Mouse (Mus musculus) T-helper 2 cell (primary cell): ENCODE data around the gene Hyls1.

ENCODE experiments used
- in situ Hi-C: fragments of 300-600 bp; cut with MboI, MseI; formaldehyde crosslinking; loops from one replicate; pipeline ENCODE4 v1.15.1; 2025; ENCODE audit warnings: high pct_unique_total_duplicates

Gene Hyls1

GRCm38 (mm10) chr9:35544666-35545065 lies 25.5 kb downstream of the Hyls1 start:
- in situ Hi-C loops = no loop called here

GRCm38 (mm10) chr9:35543099-35543860 lies 26.9 kb downstream of the Hyls1 start:
- in situ Hi-C loops = no loop called here

GRCm38 (mm10) chr9:35541941-35542340 lies 28.3 kb downstream of the Hyls1 start:
- in situ Hi-C loops = no loop called here

GRCm38 (mm10) chr9:35541488-35541887 lies 28.7 kb downstream of the Hyls1 start:
- in situ Hi-C loops = no loop called here

GRCm38 (mm10) chr9:35541024-35541423 lies 29.2 kb downstream of the Hyls1 start:
- in situ Hi-C loops = no loop called here

- in situ Hi-C loops = loop anchor here (10.0 kb wide), 1 partner anchor 554 kb away; no protein-coding TSS in a partner anchor
These were observed 31.0 kb downstream of the Hyls1 start for GRCm38 (mm10) chr9:35539001-35539750.

- in situ Hi-C loops = loop anchor here (10.0 kb wide), 1 partner anchor 551 kb away; no protein-coding TSS in a partner anchor
These were observed 34.3 kb downstream of the Hyls1 start for GRCm38 (mm10) chr9:35535876-35536275.

- in situ Hi-C loops = loop anchor here (10.0 kb wide), 1 partner anchor 550 kb away; no protein-coding TSS in a partner anchor
These were observed 35.1 kb downstream of the Hyls1 start for GRCm38 (mm10) chr9:35535110-35535509.

- in situ Hi-C loops = loop anchor here (5.0 to 10.0 kb wide), 2 partner anchors 246 to 548 kb away; no protein-coding TSS in a partner anchor
These were observed 36.9 kb downstream of the Hyls1 start for GRCm38 (mm10) chr9:35533266-35533665.

GRCm38 (mm10) chr9:35529796-35530195 lies 40.4 kb downstream of the Hyls1 start:
- in situ Hi-C loops = loop anchor here (5.0 to 10.0 kb wide), 2 partner anchors 242 to 545 kb away; no protein-coding TSS in a partner anchor

- in situ Hi-C loops = no loop called here
These were observed 41.1 kb downstream of the Hyls1 start for GRCm38 (mm10) chr9:35529141-35529540.

GRCm38 (mm10) chr9:35523941-35524411 lies 46.2 kb downstream of the Hyls1 start:
- in situ Hi-C loops = no loop called here

GRCm38 (mm10) chr9:35523541-35523940 lies 46.7 kb downstream of the Hyls1 start:
- in situ Hi-C loops = no loop called here

- in situ Hi-C loops = no loop called here
These were observed 47.2 kb downstream of the Hyls1 start for GRCm38 (mm10) chr9:35522821-35523515.

GRCm38 (mm10) chr9:35522241-35522640 lies 48.0 kb downstream of the Hyls1 start:
- in situ Hi-C loops = no loop called here

GRCm38 (mm10) chr9:35520631-35521348 lies 49.4 kb downstream of the Hyls1 start:
- in situ Hi-C loops = no loop called here

GRCm38 (mm10) chr9:35518169-35518568 lies 52.0 kb downstream of the Hyls1 start, which contains the start of gene Gm1113:
Gene Gm1113 (minus strand): TSS chr9:35518269.
- in situ Hi-C loops = no loop called here

- in situ Hi-C loops = no loop called here
These were observed 53.5 kb downstream of the Hyls1 start for GRCm38 (mm10) chr9:35516711-35517110.

- in situ Hi-C loops = no loop called here
These were observed 54.0 kb downstream of the Hyls1 start for GRCm38 (mm10) chr9:35516182-35516581.

- in situ Hi-C loops = no loop called here
These were observed 56.3 kb downstream of the Hyls1 start for GRCm38 (mm10) chr9:35513900-35514299.
